In the genomic region with DNA sequence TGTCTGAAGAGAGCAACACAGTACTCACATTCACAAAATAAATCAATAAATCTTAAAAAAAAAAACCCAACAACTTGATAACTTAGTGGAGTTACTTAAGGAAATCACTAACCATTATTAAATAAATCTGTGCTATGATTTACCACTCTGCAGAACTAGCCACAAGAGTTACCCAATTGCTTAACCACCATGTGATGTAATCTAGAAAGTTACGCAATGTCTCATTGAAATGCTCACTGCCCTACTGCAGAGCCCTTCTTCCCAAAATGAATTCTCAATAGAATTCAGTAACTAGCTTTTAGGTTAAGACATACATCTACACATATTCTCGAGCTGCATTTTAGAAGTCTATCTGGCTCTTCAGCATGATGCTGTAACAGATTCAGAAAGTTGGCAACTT, we compare ENCODE assay signal across 16 mouse cellular contexts. TPM values are rescaled to one million over a fixed set of nuclear protein-coding genes. Genes with fewer than 3 reads are reported as not detected.
DNase-seq lines count a peak whose midpoint lies in the region; ATAC-seq and TF ChIP-seq lines count a peak whose summit lies in the region.
"Had no signal": no experiment of that assay in that cellular context is flagged by ENCODE, and none has a peak within 500 bp of the region (broad histone marks: within the 10 kb centered on the region; RNA-seq: fewer than 3 reads in every experiment).

No protein-coding gene starts in this region.

- no peak overlapping the region for H3K4me2 ChIP-seq in liver, embryonic 11.5 days
- H3K4me2 ChIP-seq: liver, embryonic 13.5 days; midbrain, embryonic 11.5 days had no signal

- 29% methylated on average over 2 of the region's 2 CpGs for WGBS in liver, adult 2 months
- WGBS in liver, embryonic 11.5 days = 64% methylated on average over 2 of the region's 2 CpGs

- no peak for TF ChIP-seq POLR2A in liver, adult 2 months (IDR thresholded peaks at IDR 0.05; ENCODE audit: extremely low read depth, insufficient read depth, low read length)

- CTCF ChIA-PET in Patski (lab: Charles Lee) = interaction anchor here (0.7 kb wide), 1 partner anchor 32 kb away, joined by 4 read pairs; no protein-coding TSS in a partner anchor

- TF ChIP-seq CTCF in liver, adult 2 months (IDR thresholded peaks at IDR 0.05; ENCODE audit: low read depth, low read length) = no peak
- TF ChIP-seq CTCF in Patski (IDR thresholded peaks at IDR 0.05) = no peak

- ATAC-seq in liver, embryonic 11.5 days (replicated peaks; ENCODE audit: low FRiP score) = no peak
- ATAC-seq in Patski = peak; percentile 80
- peak; percentile 83 for ATAC-seq in megakaryocyte progenitor cell, adult 5-6 weeks (replicated peaks; ENCODE audit: poor library complexity)
- ATAC-seq: hindbrain, embryonic 16.5 days had no signal

- no peak overlapping the region for H3K9ac ChIP-seq in liver, adult 2 months (ENCODE audit: low read depth, low read length)
- H3K9ac ChIP-seq in liver, embryonic 11.5 days (ENCODE audit: low read depth, low read length) = no peak overlapping the region
- H3K9ac ChIP-seq: liver, embryonic 13.5 days had no signal

- peak; percentile 94 for DNase-seq in liver, adult 2 months (ENCODE audit: extremely low read depth, low read depth, low spot score)
- no peak for DNase-seq in liver, embryonic 11.5 days (ENCODE audit: low spot score)
- peak; percentile 37 for DNase-seq in Patski (ENCODE audit: low read depth, low spot score)
- DNase-seq in fibroblast of lung, adult 2 months (ENCODE audit: low read depth) = peak; percentile 76
- DNase-seq in urinary bladder, adult 18-20 months (ENCODE audit: low spot score in 2 of 2) = no peak
- no peak for DNase-seq in urinary bladder, postnatal 10 days (ENCODE audit: low spot score)
- DNase-seq in testis, postnatal 14 days (ENCODE audit: low spot score) = no peak
- DNase-seq: cerebellum, adult 8-10 months; embryo, embryonic 11 days; heart, postnatal 14 days; kidney, adult 8-10 months; liver, embryonic 13.5 days; thymus, postnatal 25 days had no signal

- H3K4me1 ChIP-seq in liver, adult 2 months (ENCODE audit: control insufficient read depth, insufficient read depth, low read length) = no peaks in the 10 kb centered on the region
- H3K4me1 ChIP-seq in liver, embryonic 11.5 days (replicated peaks; ENCODE audit: control insufficient read depth, insufficient read depth, low read length) = no peaks in the 10 kb centered on the region
- H3K4me1 ChIP-seq: liver, embryonic 13.5 days had no signal

- H3K9me3 ChIP-seq in liver, embryonic 11.5 days (ENCODE audit: control insufficient read depth, low read length) = no peaks in the 10 kb centered on the region
- H3K9me3 ChIP-seq: liver, embryonic 13.5 days had no signal

- no peak overlapping the region for H3K27ac ChIP-seq in liver, adult 2 months (replicated peaks; ENCODE audit: insufficient read depth, low read depth, low read length)
- H3K27ac ChIP-seq in liver, embryonic 11.5 days (ENCODE audit: low read depth, low read length) = no peak overlapping the region
- H3K27ac ChIP-seq: liver, embryonic 13.5 days had no signal

- POLR2A ChIA-PET in Patski (lab: Charles Lee) = no interaction called here

- H3K27me3 ChIP-seq in liver, adult 2 months (ENCODE audit: control insufficient read depth, insufficient read depth, low read length) = no peaks in the 10 kb centered on the region
- H3K27me3 ChIP-seq in liver, embryonic 11.5 days (replicated peaks; ENCODE audit: control insufficient read depth, insufficient read depth, low read length) = no peaks in the 10 kb centered on the region
- H3K27me3 ChIP-seq in Patski = no peaks in the 10 kb centered on the region
- H3K27me3 ChIP-seq: liver, embryonic 13.5 days had no signal

- in situ Hi-C loops in Patski (cut with MboI; ENCODE audit: low pct_unique_long_range_greater_than_20kb) = no loop called here

- no peak overlapping the region for H3K4me3 ChIP-seq in liver, adult 2 months (ENCODE audit: insufficient read depth, low read depth, low read length)
- no peak overlapping the region for H3K4me3 ChIP-seq in liver, embryonic 11.5 days (ENCODE audit: low read depth, low read length)
- H3K4me3 ChIP-seq: liver, embryonic 13.5 days had no signal

- H3K79me2 ChIP-seq in liver, adult 2 months (ENCODE audit: control insufficient read depth, insufficient read depth, low read length) = no peaks in the 10 kb centered on the region

- H3K36me3 ChIP-seq in liver, adult 2 months (ENCODE audit: control insufficient read depth, insufficient read depth, low read length) = peaks cover 20% of the 10 kb centered on the region
- H3K36me3 ChIP-seq in liver, embryonic 11.5 days (ENCODE audit: control insufficient read depth, insufficient read depth, low read length) = no peaks in the 10 kb centered on the region
- H3K36me3 ChIP-seq: liver, embryonic 13.5 days had no signal

RNA-seq across cellular contexts. Expression of gene Pgap1, which starts 33.8 kb away (rescaled TPM):
- total RNA-seq in liver, adult 2 months (2014; rRNA removed) = 11.7 and 15.0 TPM in 2 replicates
- 1.5 and 1.6 TPM in 2 replicates for polyA plus RNA-seq in liver, adult 2 months (2012; rRNA removed)
- polyA plus RNA-seq in liver, embryonic 11.5 days (2014; fragmentation: Nextera tagmentation; extraction: Ambion mirVana) = 2.5 and 2.8 TPM in 2 replicates
- polyA plus RNA-seq in Patski (2021) = 6.1 TPM
- total RNA-seq in megakaryocyte progenitor cell, adult 5-6 weeks (2015) = 0.07 and 0.39 TPM in 2 replicates
- total RNA-seq in megakaryocyte progenitor cell, adult 5-6 weeks (2017) = 0.96 and 1.8 TPM in 2 replicates

Comparison
In these comparisons a context has a peak if more than half of its experiments do, and no peak if none do; other contexts are left out.
1. DNase-seq: peak in liver, adult 2 months (single experiment), Patski (single experiment) and fibroblast of lung, adult 2 months (single experiment); none in liver, embryonic 11.5 days (single experiment), urinary bladder, adult 18-20 months (0 of 2), urinary bladder, postnatal 10 days (single experiment) and testis, postnatal 14 days (single experiment).